Mouse (Mus musculus): ENCODE data around the gene Fbxw8. TPM values are rescaled to one million over a fixed set of nuclear protein-coding genes. Genes with fewer than 3 reads are reported as not detected.

Gene Fbxw8
- polyA plus RNA-seq, 1 experiment from 2014 or later: 30.1 TPM

- Histone ChIP-seq H3K9ac (no peak overlapping the region), H3K4me1 (peaks cover 22% of the 10 kb centered on the region; the same call in 1 of the 2 replicates), H3K36me3 (peaks cover 43% of the 10 kb centered on the region), H3K4me3 (no peak overlapping the region), H3K27ac (no peak overlapping the region), H3K9me3 (no peaks in the 10 kb centered on the region), H3K4me2 (replicated peaks) (no peak overlapping the region), H3K27me3 (no peaks in the 10 kb centered on the region)
- WGBS: 85% methylated on average over 10 of the region's 10 CpGs
- ATAC-seq (ENCODE audit: low FRiP score, low read depth): no peak
Measured at GRCm38 (mm10) chr5:118147264-118147663, 8.0 kb downstream of the Fbxw8 start.

- H3K9ac ChIP-seq: no peak overlapping the region
Measured at GRCm38 (mm10) chr5:118145999-118146679, 9.1 kb downstream of the Fbxw8 start.

GRCm38 (mm10) chr5:118145458-118145857, 9.8 kb downstream of the Fbxw8 start:
- 95% methylated on average over 3 of the region's 3 CpGs for WGBS
- no peak for ATAC-seq (ENCODE audit: low FRiP score, low read depth)
- peaks cover 44% of the 10 kb centered on the region for H3K36me3 ChIP-seq
- H3K9ac ChIP-seq: no peak overlapping the region
- no peaks in the 10 kb centered on the region for H3K9me3 ChIP-seq
- no peaks in the 10 kb centered on the region for H3K27me3 ChIP-seq
- no peak overlapping the region for H3K4me2 ChIP-seq (replicated peaks)
- H3K4me1 ChIP-seq: peaks cover 22% of the 10 kb centered on the region; the same call in 1 of the 2 replicates
- no peak overlapping the region for H3K4me3 ChIP-seq
- no peak overlapping the region for H3K27ac ChIP-seq

More at GRCm38 (mm10) chr5:118145999-118146679, 9.1 kb downstream of the Fbxw8 start:
- ATAC-seq (ENCODE audit: low FRiP score, low read depth): no peak
- WGBS: 76% methylated on average over 15 of the region's 15 CpGs
- H3K4me3 ChIP-seq: no peak overlapping the region
- H3K4me1 ChIP-seq: peaks cover 22% of the 10 kb centered on the region; the same call in 1 of the 2 replicates
- H3K27ac ChIP-seq: no peak overlapping the region
- H3K27me3 ChIP-seq: no peaks in the 10 kb centered on the region
- H3K9me3 ChIP-seq: no peaks in the 10 kb centered on the region
- H3K4me2 ChIP-seq (replicated peaks): no peak overlapping the region
- peaks cover 43% of the 10 kb centered on the region for H3K36me3 ChIP-seq

GRCm38 (mm10) chr5:118144770-118145169, 10.5 kb downstream of the Fbxw8 start:
- WGBS: 82% methylated on average over 6 of the region's 6 CpGs

GRCm38 (mm10) chr5:118144327-118144726, 10.9 kb downstream of the Fbxw8 start:
- peaks cover 27% of the 10 kb centered on the region; the same call in 1 of the 2 replicates for H3K4me1 ChIP-seq
- H3K27ac ChIP-seq: no peak overlapping the region
- no peaks in the 10 kb centered on the region for H3K9me3 ChIP-seq
- WGBS: 90% methylated on average over 4 of the region's 4 CpGs
- H3K9ac ChIP-seq: no peak overlapping the region
- no peak overlapping the region for H3K4me2 ChIP-seq (replicated peaks)
- H3K4me3 ChIP-seq: no peak overlapping the region
- no peak for ATAC-seq (ENCODE audit: low FRiP score, low read depth)
- H3K36me3 ChIP-seq: peaks cover 51% of the 10 kb centered on the region
- H3K27me3 ChIP-seq: no peaks in the 10 kb centered on the region

More at GRCm38 (mm10) chr5:118144770-118145169, 10.5 kb downstream of the Fbxw8 start:
- Histone ChIP-seq H3K36me3 (peaks cover 47% of the 10 kb centered on the region), H3K4me2 (replicated peaks) (no peak overlapping the region), H3K27ac (no peak overlapping the region), H3K4me3 (no peak overlapping the region), H3K9me3 (no peaks in the 10 kb centered on the region), H3K9ac (no peak overlapping the region), H3K4me1 (peaks cover 26% of the 10 kb centered on the region; the same call in 1 of the 2 replicates), H3K27me3 (no peaks in the 10 kb centered on the region)
- ATAC-seq (ENCODE audit: low FRiP score, low read depth): no peak

GRCm38 (mm10) chr5:118143211-118144026, 11.8 kb downstream of the Fbxw8 start:
- H3K27ac ChIP-seq: no peak overlapping the region
- no peak overlapping the region for H3K4me2 ChIP-seq (replicated peaks)
- peaks cover 22% of the 10 kb centered on the region; the same call in 1 of the 2 replicates for H3K4me1 ChIP-seq
- peaks cover 60% of the 10 kb centered on the region for H3K36me3 ChIP-seq
- 82% methylated on average over 12 of the region's 12 CpGs for WGBS
- no peak for ATAC-seq (ENCODE audit: low FRiP score, low read depth)
- no peaks in the 10 kb centered on the region for H3K9me3 ChIP-seq
- no peak overlapping the region for H3K9ac ChIP-seq
- no peaks in the 10 kb centered on the region for H3K27me3 ChIP-seq
- no peak overlapping the region for H3K4me3 ChIP-seq

- H3K36me3 ChIP-seq: peaks cover 68% of the 10 kb centered on the region
- no peak for ATAC-seq (ENCODE audit: low FRiP score, low read depth)
- H3K9me3 ChIP-seq: no peaks in the 10 kb centered on the region
- H3K4me2 ChIP-seq (replicated peaks): no peak overlapping the region
- no peak overlapping the region for H3K4me3 ChIP-seq
- H3K27me3 ChIP-seq: no peaks in the 10 kb centered on the region
- 89% methylated on average over 8 of the region's 8 CpGs for WGBS
- no peak overlapping the region for H3K27ac ChIP-seq
- peaks cover 30% of the 10 kb centered on the region for H3K4me1 ChIP-seq
- no peak overlapping the region for H3K9ac ChIP-seq
Measured at GRCm38 (mm10) chr5:118142471-118142870, 12.8 kb downstream of the Fbxw8 start.

GRCm38 (mm10) chr5:118139630-118140029, 15.6 kb downstream of the Fbxw8 start:
- Histone ChIP-seq H3K27ac (no peak overlapping the region), H3K4me1 (peaks cover 41% of the 10 kb centered on the region), H3K9ac (no peak overlapping the region), H3K27me3 (no peaks in the 10 kb centered on the region), H3K36me3 (peaks cover 54% of the 10 kb centered on the region), H3K4me2 (replicated peaks) (no peak overlapping the region), H3K9me3 (no peaks in the 10 kb centered on the region), H3K4me3 (no peak overlapping the region)
- ATAC-seq (ENCODE audit: low FRiP score, low read depth): no peak
- 89% methylated on average over 8 of the region's 8 CpGs for WGBS

- 43% methylated on average over 5 of the region's 5 CpGs for WGBS
- H3K27me3 ChIP-seq: no peaks in the 10 kb centered on the region
- H3K36me3 ChIP-seq: peaks cover 47% of the 10 kb centered on the region
- no peak overlapping the region for H3K4me3 ChIP-seq
- 0 out of 2 replicates have a peak overlapping the region, but pooled peaks have one; percentile 20 for H3K9ac ChIP-seq
- peak overlapping the region; percentile 19 for H3K4me2 ChIP-seq (replicated peaks)
- peaks cover 41% of the 10 kb centered on the region for H3K4me1 ChIP-seq
- no peaks in the 10 kb centered on the region for H3K9me3 ChIP-seq
- H3K27ac ChIP-seq: peak overlapping the region; percentile 82
- peak; percentile 81 for ATAC-seq (ENCODE audit: low FRiP score, low read depth)
Measured at GRCm38 (mm10) chr5:118136391-118136790, 18.9 kb downstream of the Fbxw8 start.

- no peak overlapping the region for H3K4me3 ChIP-seq
- H3K4me1 ChIP-seq: peaks cover 1% of the 10 kb centered on the region; the same call in 1 of the 2 replicates
- no peak overlapping the region for H3K27ac ChIP-seq
- no peaks in the 10 kb centered on the region for H3K9me3 ChIP-seq
- 64% methylated on average over 9 of the region's 9 CpGs for WGBS
- no peaks in the 10 kb centered on the region for H3K27me3 ChIP-seq
- peaks cover 68% of the 10 kb centered on the region for H3K36me3 ChIP-seq
- no peak overlapping the region for H3K4me2 ChIP-seq (replicated peaks)
- ATAC-seq (ENCODE audit: low FRiP score, low read depth): no peak
- no peak overlapping the region for H3K9ac ChIP-seq
Measured at GRCm38 (mm10) chr5:118128651-118129050, 26.6 kb downstream of the Fbxw8 start.

GRCm38 (mm10) chr5:118128208-118128607, 27.1 kb downstream of the Fbxw8 start:
- 59% methylated on average over 6 of the region's 6 CpGs for WGBS
- peaks cover 70% of the 10 kb centered on the region for H3K36me3 ChIP-seq

GRCm38 (mm10) chr5:118126671-118127070, 28.6 kb downstream of the Fbxw8 start:
- WGBS: 89% methylated on average over 4 of the region's 4 CpGs
- H3K4me3 ChIP-seq: no peak overlapping the region
- no peak overlapping the region for H3K4me2 ChIP-seq (replicated peaks)
- H3K27ac ChIP-seq: no peak overlapping the region
- H3K36me3 ChIP-seq: peaks cover 77% of the 10 kb centered on the region
- no peak for ATAC-seq (ENCODE audit: low FRiP score, low read depth)
- H3K27me3 ChIP-seq: no peaks in the 10 kb centered on the region
- H3K9me3 ChIP-seq: no peaks in the 10 kb centered on the region
- H3K4me1 ChIP-seq: peaks cover 8% of the 10 kb centered on the region; the same call in 1 of the 2 replicates
- no peak overlapping the region for H3K9ac ChIP-seq

More at GRCm38 (mm10) chr5:118128208-118128607, 27.1 kb downstream of the Fbxw8 start:
- Histone ChIP-seq H3K4me2 (replicated peaks) (no peak overlapping the region), H3K27me3 (no peaks in the 10 kb centered on the region), H3K27ac (no peak overlapping the region), H3K4me3 (no peak overlapping the region), H3K4me1 (peaks cover 6% of the 10 kb centered on the region; the same call in 1 of the 2 replicates), H3K9me3 (no peaks in the 10 kb centered on the region), H3K9ac (no peak overlapping the region)
- ATAC-seq (ENCODE audit: low FRiP score, low read depth): no peak; the same call in 1 of the 2 replicates
